Mouse (Mus musculus): Measurements from ENCODE around the gene Hoxc4.

Hoxc4 gene

DNA sequence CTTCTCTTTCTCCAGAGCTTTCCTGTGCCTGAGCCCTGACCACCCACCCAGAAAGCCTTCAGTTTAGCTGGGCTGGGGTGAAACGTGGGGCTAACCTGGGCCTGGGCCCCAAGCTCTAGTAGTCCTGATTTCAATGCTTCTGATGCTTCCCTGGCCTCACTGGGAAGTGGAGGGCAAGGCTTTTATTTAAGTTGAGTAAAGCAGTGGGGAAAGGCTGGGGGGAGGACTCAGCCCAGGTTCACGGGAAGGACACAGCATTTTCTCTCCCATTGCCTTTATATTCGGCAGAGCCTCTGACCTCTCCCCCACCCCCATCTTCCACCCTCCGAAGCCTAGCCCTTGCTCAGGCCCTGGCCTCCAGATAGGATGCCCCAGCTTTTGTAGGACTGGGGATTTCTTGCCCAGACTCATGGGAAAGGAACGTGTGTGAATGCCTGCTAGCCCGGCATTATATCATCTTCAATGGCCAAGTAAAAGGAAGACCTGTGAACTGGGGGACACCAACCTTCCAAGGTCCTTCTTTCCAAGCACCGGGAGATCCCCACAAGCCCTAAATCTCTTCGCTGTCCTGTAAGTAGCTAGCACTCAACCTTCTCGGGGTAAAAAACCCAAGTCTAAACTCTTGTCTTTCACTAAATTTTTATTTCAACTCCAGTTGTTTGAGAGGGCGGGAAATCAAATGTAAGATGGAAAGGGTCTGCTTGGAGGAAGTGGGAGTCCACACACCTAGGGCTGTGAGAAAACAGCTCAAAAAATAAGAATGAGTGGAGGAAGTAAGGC is 20.2 kb downstream of the Hoxc4 start:
- DNase-seq (ENCODE audit: low read depth, low spot score), result no peak

DNA sequence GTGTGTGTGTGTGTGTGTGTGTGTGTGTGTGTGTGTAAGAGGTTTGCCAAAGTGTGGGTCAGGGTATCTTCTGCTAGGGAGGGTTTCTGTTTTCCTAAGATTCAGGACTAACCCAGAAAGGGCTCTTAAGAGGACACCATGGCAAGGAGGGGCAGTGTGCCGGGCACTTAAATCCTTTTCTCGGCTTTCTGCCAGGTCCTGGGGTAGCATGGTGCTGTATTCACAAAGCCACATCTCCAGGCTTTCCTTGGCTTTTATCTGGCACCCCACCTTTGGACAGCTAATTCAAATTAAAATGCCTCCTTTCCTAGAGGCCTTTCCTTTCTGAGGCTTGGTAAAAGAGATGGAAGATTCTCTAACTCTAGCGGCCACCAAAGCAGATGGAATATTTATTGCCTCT is 20.9 kb downstream of the Hoxc4 start:
- DNase-seq (ENCODE audit: low read depth, low spot score), result no peak

DNA sequence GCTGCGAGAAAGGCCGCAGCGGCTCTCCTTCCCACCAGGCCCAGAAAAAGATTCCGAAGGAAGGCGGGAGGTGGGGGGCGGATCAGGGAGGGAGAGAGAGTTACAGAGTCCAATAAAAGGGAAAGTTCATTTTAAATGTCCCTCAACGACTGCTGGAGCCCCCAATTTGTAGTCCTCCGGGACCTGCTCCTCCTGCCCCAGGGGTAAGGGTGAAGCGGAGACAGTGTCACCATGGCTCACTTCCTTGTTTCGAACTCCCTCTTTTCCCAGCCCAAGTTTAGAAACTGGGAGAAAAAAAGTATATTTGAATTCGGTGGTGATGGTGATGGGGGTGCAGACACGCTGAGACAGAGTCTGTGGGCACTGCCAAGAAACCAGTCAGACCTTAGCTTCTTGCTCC is 21.9 kb downstream of the Hoxc4 start:
- DNase-seq (ENCODE audit: low read depth, low spot score), result no peak

DNA sequence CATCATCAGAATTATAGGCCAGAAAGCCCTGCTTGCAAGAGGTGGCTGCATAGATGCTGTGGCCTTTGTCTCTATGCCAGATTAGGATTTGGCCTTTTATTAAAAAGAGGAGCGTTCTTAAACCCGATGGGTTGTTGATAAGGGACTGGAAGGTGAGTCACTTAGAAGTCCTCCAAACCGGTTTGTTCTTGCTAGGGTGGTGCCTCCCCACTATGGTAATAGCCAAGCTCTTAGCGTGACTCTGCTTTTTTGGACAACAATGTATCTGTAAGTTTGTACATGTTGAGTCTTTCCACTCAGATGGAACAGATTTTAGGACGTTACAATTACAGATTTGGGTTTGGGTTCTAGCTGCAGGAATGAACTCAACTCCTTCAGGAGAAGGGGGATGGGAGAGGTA is 22.9 kb downstream of the Hoxc4 start:
- DNase-seq (ENCODE audit: low read depth, low spot score), result no peak

DNA sequence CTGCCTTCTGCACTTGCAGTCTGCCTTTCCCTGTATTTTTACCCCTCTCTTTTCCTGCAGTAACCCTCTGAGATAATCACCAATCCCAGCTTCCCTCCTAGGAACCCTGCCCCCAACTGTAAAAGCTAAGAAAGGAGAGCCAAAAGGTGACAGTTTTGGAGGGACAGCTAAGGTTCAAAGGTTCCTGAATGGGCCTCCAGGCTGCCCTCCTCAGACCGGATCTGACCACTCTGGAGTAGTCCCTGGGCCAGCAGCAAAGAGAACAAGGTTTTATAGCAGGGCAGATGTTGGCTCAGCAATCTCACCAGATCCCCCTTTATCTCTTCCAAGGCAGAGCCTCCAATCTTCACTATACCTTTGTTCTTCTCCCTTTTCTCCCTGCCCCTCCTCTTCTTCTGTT is 23.5 kb downstream of the Hoxc4 start:
- no peak for DNase-seq (ENCODE audit: low read depth, low spot score)

DNA sequence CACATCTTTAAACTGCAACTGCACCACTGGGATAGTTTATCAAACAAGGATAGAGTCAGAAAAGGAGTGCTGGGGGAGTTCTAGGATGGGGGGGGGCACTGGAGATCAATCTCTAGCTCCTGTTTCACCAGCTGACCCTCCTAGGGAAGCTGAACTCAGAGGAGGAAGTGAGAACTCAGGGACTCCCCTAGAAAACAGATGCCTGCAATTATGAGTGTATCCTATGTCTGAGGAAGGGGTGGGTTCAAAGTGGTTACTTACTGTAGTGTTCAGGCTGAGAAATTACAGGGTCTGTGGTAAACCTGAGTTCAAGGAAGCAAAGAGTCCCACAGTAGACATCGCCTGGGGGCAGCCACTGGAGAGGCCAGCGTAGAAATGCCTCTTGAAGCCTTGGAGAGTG is 32.9 kb downstream of the Hoxc4 start:
- no peak for DNase-seq (ENCODE audit: low read depth, low spot score)

DNA sequence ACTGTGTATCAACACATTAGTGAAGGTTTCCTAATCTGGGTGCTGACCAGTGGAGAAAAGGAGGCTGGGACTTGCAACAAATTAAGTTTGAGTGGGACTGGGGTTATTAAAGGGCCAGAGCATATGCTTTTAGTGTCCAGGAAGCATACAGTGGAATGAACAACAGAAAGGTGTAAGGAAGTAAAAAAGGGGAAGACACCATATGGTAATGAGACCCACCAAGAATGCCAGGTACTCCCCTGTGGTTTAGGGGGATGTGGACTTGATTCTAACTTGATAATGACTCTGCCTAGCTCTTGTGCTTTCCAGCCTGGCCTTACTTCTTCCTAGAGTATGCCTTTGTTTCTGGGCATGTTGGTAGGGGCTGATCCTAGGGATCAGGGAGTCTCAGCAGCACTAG is 34.5 kb downstream of the Hoxc4 start:
- no peak for DNase-seq (ENCODE audit: low read depth, low spot score)

DNA sequence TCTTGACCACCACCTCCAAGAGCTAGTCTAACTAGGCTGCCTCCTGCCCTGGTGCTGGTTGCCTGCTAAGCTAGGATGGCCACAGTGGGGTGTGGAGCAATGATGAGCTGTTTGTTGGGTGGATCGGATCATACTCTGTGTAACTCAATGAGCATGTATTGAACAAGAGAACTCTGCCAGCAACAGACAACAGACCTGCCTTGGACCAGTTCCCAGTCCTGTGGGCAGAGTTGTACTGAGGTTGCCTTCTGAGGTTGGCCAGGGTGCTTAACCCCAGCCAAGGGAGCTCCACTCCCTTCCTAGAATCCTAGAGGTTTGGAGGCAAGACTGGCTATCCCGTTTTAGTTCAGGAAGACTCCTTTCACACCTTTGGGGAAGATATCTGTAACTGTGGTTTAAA is 37.7 kb downstream of the Hoxc4 start:
- no peak for DNase-seq (ENCODE audit: low read depth, low spot score)

DNA sequence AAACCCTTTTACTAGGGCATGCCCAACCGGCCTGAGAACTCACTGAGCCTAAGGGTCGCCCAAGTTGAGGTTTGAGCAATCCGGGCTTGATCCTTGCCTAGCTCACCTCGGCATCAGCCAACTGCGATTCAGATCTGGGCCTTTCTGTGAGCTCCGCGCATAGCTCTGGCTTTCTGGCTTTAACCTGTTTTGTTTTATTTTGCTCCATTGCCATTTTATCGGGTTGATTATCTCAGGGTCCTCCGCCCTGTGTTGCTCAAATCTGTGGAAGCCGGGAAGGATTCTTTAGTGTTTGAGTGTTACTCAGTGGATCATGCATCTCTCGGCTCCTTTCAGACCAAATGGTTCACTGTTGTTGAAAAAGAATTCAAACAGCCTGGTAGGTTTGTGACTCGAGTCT is 40.0 kb downstream of the Hoxc4 start:
- no peak for DNase-seq (ENCODE audit: low read depth, low spot score)

DNA sequence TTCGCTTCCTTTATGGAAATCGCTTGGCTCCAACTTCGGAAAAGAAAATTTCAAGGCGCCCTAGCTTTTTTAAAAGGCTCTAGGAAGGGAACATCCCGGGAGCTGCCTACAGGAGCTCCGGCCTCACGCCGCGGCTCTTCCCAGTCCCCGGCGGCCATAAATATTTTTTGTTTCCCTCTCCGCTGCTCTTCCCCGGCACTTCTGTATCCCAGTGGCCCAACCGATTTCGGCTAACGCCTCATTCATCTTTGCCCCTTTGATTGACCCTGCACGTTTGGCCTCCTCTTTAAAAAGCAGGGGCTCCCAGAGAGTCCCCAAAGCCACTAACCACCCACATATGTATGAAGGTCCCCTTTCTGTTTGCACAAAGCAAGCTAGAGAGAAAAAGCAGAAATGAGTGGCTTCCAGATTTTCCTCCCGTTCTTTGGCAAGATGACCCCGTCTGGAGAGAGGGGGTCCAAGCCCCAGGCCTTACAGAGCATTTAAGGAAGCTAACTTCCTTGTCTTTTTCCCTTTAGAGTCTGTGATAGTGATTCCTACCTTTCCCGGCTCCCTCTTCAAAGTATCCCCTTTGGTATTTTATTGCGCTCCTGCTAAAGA is 40.8 kb downstream of the Hoxc4 start:
- DNase-seq (ENCODE audit: low read depth, low spot score), result no peak

DNA sequence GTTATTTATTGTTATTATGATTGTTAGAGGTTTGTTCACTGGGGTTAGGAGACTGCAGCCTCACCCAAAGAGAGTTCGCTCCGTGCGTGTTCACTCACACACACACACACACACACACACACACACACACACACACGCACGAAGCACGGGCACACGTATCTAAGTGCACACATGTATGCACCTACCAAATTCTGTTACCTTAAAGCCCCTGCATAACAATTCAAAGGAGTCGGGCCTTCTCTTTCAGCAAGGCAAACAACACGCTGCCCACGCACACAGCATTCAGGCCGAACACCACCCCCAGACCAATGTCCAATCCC is 41.2 kb downstream of the Hoxc4 start:
- DNase-seq (ENCODE audit: low read depth, low spot score), result no peak

DNA sequence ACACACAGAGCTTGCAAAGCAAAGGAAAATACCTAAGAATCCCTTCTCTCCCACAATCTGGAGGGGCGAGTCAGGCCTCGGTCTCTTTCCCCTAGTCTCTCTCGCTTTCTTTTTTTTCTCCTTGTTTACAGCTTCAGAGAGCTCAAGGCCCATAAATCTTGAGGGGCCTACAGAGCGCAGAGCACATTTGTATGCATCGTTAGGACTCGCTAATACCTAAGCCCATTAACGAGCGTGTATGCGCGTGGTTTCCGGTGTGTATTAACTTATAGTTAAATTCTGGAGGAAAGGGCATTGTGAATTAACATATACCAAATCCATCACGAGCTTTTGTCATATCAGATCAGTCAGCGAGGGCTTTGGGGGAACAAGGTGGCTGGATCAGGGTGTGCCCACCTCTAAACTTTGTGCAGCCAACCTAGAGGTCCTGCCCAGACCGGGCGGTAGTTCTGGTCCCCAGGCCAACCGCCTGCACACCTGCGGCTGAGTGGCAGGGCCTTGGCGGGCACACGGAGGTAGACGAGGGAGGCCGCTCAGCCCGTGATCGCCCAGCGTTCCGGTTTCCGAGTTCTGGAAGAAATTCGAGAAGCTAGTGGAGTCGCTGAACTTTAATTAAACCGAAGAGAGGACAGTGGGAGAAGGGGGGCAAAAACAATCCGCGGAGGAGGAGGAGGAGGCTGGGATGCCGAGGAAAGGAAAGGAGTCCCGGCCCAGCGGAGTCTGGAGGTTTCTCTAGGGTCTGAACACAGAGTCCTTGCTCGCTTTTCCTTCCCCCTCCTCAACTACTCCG is 41.8 kb downstream of the Hoxc4 start:
- DNase-seq (ENCODE audit: low read depth, low spot score), result peak; percentile 47

DNA sequence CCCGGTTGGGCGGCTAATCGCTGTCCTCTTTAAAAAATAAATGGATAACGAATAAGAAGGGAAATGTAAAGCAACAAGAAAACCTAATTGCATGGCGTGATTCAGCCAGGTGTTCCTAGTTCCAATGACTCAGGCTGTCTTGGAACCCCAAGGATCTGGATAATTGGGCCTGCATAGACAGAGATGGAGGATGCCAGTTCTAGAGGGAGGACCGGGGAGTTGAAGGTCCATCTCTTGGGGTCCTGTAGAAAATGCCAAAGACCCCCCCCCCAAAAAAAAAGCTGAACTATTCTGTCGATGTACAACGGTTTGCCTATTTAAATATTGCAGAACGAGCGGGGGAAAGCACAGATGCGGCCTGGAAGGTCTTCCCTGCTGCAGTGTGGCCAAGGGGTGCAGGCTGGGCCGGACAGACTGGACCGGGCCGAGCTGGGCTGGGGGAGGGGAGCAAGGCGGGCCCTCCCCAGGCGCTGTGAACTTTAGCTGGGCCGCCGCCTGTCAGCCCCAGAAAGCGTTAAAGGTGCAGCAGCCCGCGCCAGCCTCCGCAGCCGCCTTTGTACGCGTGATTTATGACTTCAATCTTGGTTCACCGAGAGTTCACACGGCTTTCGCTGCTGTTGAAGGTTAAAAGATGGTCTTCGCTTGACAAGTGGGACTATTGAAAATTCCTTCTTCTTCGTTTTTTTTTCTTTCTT is 42.5 kb downstream of the Hoxc4 start:
- DNase-seq (ENCODE audit: low read depth, low spot score), result peak; percentile 21

DNA sequence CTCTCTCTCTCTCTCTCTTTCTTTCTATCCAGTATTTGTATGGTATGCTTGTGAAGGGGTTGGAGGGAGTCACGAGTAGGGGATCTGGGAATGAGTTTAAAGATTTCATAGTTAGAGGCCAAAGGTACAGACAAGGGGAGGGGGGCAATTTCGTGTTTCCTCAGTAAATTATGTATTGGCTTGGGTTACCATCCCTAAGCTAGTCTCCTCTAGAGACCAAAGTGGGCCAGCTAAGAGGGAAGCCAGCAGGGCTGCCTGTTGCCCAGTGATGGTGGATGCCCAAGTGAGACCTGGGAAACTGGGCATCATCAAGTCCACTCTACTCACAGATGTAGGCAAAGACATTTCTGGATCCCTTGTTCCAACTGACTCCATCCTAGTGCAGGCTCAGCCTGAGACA is 43.3 kb downstream of the Hoxc4 start:
- DNase-seq (ENCODE audit: low read depth, low spot score), result no peak

DNA sequence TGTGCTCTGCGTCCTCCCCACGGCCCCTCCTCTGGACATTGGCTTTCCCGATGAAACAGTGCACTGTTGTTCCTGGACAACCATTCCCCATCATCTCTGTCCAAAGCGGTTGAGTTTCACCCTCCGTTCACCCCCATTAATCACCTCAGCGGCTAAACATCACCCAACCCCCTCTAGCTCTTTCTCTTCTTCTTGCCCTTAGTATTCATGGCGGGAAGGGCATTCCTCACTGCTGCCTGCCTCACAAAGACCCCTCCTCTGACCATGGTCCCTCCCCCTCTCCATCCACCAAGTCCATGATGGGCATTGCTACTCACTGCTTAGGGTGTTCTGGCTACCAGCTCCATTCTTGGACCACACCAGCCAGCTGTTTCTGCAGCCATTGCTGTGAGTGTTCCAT is 46.9 kb downstream of the Hoxc4 start:
- no peak for DNase-seq (ENCODE audit: low read depth, low spot score)

DNA sequence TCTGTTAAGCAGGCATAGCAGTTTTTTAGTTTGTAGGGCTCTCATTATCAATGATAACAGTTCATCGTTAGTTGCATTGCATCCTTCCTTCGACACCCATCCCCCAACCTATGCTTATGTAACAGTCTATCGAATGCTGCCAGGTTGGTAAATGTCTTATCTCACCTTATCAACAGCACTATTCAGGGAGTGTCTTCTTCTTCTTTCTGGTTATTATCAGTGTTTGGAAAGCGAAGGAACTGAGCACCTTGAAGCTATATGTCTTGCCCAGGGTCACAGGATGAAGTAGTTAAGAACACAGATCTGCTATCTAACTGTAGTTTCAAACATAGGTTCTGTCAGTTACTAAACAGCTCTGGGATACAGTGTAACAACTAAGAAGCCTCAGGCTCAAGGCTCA is 49.0 kb downstream of the Hoxc4 start:
- DNase-seq (ENCODE audit: low read depth, low spot score), result no peak

DNA sequence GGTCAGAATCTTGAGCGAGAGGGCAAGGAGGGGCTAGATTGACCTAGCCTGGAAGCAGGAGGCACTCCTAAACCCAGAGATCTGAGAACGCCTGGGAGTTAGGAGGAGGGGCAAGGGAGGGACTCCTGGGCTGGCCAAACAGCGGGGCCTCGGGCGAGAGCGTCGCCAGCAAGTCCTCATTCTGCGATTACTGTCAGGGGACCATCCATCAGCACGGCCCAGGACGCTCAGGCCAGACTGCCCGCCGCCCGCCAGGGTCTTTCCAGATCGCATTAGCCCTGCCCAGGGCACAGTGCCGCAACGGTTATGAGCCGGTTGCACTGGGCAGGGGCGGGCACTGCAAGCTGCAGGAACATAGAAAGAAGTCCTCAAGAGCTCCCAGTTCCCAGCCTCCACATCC is 50.4 kb downstream of the Hoxc4 start:
- DNase-seq (ENCODE audit: low read depth, low spot score), result peak; percentile 58

DNA sequence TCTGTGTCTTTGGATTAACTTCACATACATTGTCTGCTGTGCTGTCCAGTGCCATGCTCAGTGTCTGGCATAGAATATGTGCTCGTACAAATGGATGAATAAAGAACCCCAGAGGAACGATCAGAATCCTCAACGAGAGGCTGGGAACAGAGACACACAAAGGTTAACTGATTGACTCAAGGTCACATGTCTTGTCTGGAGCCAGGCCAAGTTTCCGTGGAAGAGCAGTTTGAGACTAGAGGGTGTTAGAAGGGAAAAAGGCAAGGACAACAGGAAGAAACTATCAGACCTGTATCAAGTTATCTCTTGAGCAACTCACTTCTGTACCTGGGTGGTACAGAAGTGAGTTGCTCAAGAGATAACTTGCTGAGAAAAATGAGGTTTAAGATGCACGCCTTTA is 52.5 kb downstream of the Hoxc4 start:
- DNase-seq (ENCODE audit: low read depth, low spot score), result peak; percentile 28

DNA sequence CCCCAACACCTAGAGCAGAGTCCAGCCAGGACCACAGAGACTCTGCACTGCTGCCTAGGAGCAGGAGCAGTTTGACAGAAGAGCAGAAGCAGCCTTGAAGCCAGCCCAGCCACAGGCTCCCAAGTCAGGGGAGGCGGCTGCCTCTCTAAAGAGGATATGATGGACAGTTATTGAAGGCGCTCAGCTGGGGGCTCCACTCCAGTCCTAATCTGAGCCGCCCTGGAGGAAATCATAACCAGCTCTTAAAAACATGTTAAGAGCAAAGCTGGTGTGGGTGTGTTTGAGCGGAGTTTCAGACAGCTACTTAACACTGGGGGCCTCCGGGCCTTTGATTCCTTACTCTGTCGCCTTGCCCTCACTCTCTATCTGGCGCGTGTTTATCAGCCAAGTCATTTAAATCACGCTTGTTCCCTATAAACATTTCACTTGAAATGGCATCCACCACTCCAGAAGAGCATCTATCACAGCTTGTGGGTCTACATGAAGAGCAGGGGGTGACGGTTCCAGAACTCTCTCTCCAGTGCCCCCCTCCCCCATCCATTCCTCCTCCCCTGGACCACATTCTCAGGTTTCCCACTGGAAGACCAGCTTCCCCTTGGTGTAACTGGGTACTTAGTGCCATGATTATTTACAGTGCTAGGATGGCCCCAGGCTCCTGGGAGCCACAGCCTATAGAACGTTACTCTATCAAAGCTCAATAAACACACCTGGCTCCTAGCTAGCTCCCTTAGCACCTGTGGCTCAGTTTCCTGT is 56.1 kb downstream of the Hoxc4 start:
- no peak for DNase-seq (ENCODE audit: low read depth, low spot score)

DNA sequence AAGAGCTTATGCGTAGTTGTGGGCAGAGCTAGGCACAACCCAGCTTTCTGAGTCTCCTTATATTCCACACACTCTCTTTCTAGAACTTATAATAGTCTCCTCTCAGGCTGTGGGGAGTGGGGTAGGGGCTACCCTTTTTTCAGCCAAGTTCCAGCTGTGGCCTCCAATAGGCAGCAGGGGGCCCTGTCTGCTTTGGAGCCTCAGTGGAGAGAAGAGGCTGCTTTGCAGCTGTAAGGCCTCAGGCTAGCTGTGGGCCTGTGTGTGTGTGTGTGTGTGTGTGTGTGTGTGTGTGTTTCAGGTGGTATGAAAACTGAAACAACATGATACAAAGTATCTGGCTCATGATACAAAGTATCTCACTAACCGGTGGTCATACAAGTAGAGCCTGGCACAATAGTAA is 58.9 kb downstream of the Hoxc4 start:
- DNase-seq (ENCODE audit: low read depth, low spot score), result no peak

DNA sequence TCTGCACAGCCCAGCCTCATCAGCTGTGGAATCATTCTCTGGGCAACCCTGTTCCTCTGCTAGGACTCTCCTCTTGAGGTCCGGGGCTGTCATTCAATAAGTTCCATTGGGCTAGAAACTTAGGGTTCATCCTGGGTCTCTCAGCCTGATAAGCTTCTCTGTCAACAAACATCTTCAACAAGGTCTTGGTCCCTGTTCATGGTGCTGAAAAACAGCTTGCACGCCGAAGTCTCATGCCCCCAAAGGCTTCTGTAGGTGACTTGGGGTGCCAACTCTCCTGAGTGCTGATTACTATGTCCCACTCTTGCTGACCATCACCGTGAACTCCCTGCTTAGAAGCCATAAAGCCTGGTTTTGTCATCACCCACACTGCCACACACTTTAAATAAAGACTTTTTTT is 63.9 kb downstream of the Hoxc4 start:
- DNase-seq (ENCODE audit: low read depth, low spot score), result no peak

DNA sequence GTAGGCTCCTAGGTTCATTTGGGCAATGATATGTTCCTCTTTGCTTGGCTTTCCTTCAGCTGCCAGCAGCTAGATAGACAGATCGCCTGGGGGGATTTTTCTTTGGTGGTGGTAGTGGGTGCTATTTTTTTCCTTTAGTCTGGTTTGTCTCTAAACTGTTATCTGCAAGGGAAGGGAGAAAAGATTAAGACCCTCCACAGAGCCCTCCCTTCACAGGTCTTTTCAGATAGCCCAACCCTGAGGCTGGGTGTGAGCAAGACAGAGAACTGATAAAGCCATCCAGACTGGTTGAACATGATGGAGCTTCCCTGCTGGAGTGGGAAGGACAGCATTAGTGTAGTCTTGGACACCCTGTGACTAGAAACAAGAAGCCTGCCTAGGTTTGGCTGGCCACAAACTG is 64.9 kb downstream of the Hoxc4 start:
- no peak for DNase-seq (ENCODE audit: low read depth, low spot score)
